Mouse (Mus musculus) thymus, adult 2 months (tissue): ENCODE data around the gene Ttc26. TPM values are rescaled to one million over a fixed set of nuclear protein-coding genes. Genes with fewer than 3 reads are reported as not detected.
"Not testable (repeated sequence)": the region's sequence is repeated elsewhere in the genome, so short reads cannot be mapped to it uniquely, and the experiment has no call there.

Source experiments
- DNase-seq: peaks from one replicate; pipeline ENCODE4 v3.0.0; 2021
- H3K27ac ChIP-seq: fragments of 200-500 bp; 2 replicates; pipeline ENCODE4 v1.5.1; 2012; ENCODE audit warnings: low read length, control low read depth; ENCODE audit not compliant: control insufficient read depth, insufficient read depth
- H3K27me3 ChIP-seq: fragments of 200-500 bp; 2 replicates; pipeline ENCODE4 v1.6.1; 2012; ENCODE audit warnings: mild to moderate bottlenecking, low read length, moderate library complexity, mixed read lengths; ENCODE audit not compliant: control insufficient read depth, insufficient read depth
- H3K36me3 ChIP-seq: fragments of 200-500 bp; 2 replicates; pipeline ENCODE4 v1.6.1; 2012; ENCODE audit warnings: mild to moderate bottlenecking, low read length, moderate library complexity; ENCODE audit not compliant: control insufficient read depth, insufficient read depth
- H3K4me1 ChIP-seq: fragments of 200-500 bp; replicated peaks from 2 replicates; pipeline ENCODE4 v1.6.1; 2012; ENCODE audit warnings: low read length; ENCODE audit not compliant: control insufficient read depth, insufficient read depth
- H3K4me3 ChIP-seq: fragments of 200-500 bp; 2 replicates; pipeline ENCODE4 v1.5.1; 2012; ENCODE audit warnings: mild to moderate bottlenecking, low read length, control low read depth, moderate library complexity; ENCODE audit not compliant: control insufficient read depth, insufficient read depth
- CTCF ChIP-seq: fragments of 200-500 bp; IDR thresholded peaks from 2 replicates; pipeline ENCODE4 v1.5.1; 2012; ENCODE audit warnings: mild to moderate bottlenecking, control low read depth, low read length, moderate library complexity, borderline replicate concordance; ENCODE audit not compliant: control insufficient read depth, poor library complexity, insufficient read depth; ENCODE audit errors: extremely low read depth
- POLR2A ChIP-seq: fragments of 200-500 bp; IDR thresholded peaks from 2 replicates; pipeline ENCODE4 v1.6.1; 2012; ENCODE audit warnings: mild to moderate bottlenecking, low read length, control low read depth, moderate library complexity; ENCODE audit not compliant: control insufficient read depth, poor library complexity, insufficient read depth; ENCODE audit errors: extremely low read depth
- WGBS: fragments of 180-500 bp; shearing (Covaris S2); methylation state at CpG from one replicate; pipeline ENCODE4 v1.1.7; 2018; 5-methylcytosine and 5-hydroxymethylcytosine counted together
- polyA plus RNA-seq: library from polyadenylated mRNA; depleted of rRNA; stranded (reverse); fragments of >200 nt; gene quantifications from 2 replicates; pipeline ENCODE4 v1.2.3, GENCODE M21; 2012; rRNA removed

The Ttc26 gene
- polyA plus RNA-seq, 1 experiment, result 0.44 TPM

DNA sequence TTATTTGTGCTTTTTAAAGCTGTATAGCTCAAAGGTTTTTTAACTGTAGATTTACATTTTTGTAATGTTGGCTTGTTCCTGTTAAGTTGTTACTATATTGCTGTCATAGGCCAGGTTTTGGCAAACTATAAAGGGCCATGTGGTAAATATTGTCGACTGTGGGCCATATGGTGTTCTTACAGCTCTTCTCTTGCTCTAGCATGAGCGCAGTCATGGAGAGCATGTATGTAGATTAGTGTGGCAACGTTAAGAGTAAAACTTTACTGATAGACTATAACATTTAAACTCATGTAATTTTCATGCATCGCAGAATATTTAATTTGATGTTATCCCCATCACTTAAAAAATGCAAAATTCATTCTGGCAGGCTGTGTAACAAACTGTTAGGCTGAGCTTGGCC, 71.8 kb downstream of the Ttc26 start:
- Histone ChIP-seq H3K36me3 (peaks cover 17% of the 10 kb centered on the region), H3K4me1 (no peaks in the 10 kb centered on the region), H3K27me3 (no peaks in the 10 kb centered on the region), H3K27ac (no peak overlapping the region), H3K4me3 (no peak overlapping the region)
- TF ChIP-seq CTCF (no peak), POLR2A (no peak)
- WGBS, result 96% methylated on average over 4 of the region's 4 CpGs
- no peak for DNase-seq

GRCm38 (mm10) chr6:38456425-38456824, 75.2 kb downstream of the Ttc26 start:
- DNase-seq, H3K27ac ChIP-seq, H3K4me1 ChIP-seq, H3K4me3 ChIP-seq, H3K27me3 ChIP-seq: not testable (repeated sequence)
- peaks cover 21% of the 10 kb centered on the region for H3K36me3 ChIP-seq

- Histone ChIP-seq H3K36me3 (peaks cover 16% of the 10 kb centered on the region), H3K4me1 (no peaks in the 10 kb centered on the region), H3K27ac (no peak overlapping the region), H3K4me3 (no peak overlapping the region), H3K27me3 (no peaks in the 10 kb centered on the region)
- WGBS, result 98% methylated on average over 3 of the region's 3 CpGs
- TF ChIP-seq CTCF (no peak), POLR2A (no peak)
- no peak for DNase-seq
These were observed 76.8 kb downstream of the Ttc26 start for GRCm38 (mm10) chr6:38458075-38458474.

DNA sequence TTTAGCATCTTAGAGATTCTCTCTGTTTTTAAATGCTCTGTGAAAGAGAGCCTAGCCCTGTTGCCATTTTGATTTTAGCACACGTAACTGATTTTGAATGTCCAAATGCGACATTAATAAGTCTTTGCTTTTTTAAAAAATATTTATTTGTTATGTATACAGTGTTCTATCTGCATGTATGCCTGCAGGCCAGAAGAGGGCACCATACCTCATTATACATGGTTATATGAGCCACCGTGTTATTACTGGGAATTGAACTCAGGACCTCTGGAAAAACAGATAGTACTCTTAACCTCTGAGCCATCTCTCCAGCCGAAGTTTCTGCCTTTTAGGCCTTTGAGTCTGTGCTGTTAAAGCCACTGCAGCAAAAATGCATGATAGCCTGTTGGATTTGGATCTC, 88.3 kb downstream of the Ttc26 start:
- no peak overlapping the region for H3K4me3 ChIP-seq
- no peaks in the 10 kb centered on the region for H3K27me3 ChIP-seq
- peaks cover 9% of the 10 kb centered on the region for H3K36me3 ChIP-seq
- DNase-seq, result no peak
- TF ChIP-seq CTCF (no peak), POLR2A (no peak)
- H3K27ac ChIP-seq, result no peak overlapping the region
- no peaks in the 10 kb centered on the region for H3K4me1 ChIP-seq
- 93% methylated on average over 4 of the region's 4 CpGs for WGBS

Other genes with a start within 250 kb of the Ttc26 start
- gene D630045J12Rik, start 127.5 kb upstream of the Ttc26 start, polyA plus RNA-seq, result 0.82 and 1.4 TPM in 2 replicates
- gene Zc3hav1l, start 82.2 kb upstream of the Ttc26 start, polyA plus RNA-seq, result 6.6 and 7.4 TPM in 2 replicates
- gene Zc3hav1, start 26.9 kb upstream of the Ttc26 start, polyA plus RNA-seq, result 79.0 and 86.4 TPM in 2 replicates
- 16.2 and 16.6 TPM in 2 replicates for gene Ubn2, start 52.5 kb downstream of the Ttc26 start, polyA plus RNA-seq
- gene Fmc1, start 152.0 kb downstream of the Ttc26 start, polyA plus RNA-seq, result 152 and 185 TPM in 2 replicates
- 48.5 and 64.3 TPM in 2 replicates for gene Luc7l2, start 169.9 kb downstream of the Ttc26 start, polyA plus RNA-seq